Mouse (Mus musculus) lung, postnatal 10 days (tissue): ENCODE measurements around the gene Kalrn.

Experiments used
- DNase-seq: peaks from one replicate; pipeline ENCODE4 v3.0.0; 2021

Gene Kalrn

DNA sequence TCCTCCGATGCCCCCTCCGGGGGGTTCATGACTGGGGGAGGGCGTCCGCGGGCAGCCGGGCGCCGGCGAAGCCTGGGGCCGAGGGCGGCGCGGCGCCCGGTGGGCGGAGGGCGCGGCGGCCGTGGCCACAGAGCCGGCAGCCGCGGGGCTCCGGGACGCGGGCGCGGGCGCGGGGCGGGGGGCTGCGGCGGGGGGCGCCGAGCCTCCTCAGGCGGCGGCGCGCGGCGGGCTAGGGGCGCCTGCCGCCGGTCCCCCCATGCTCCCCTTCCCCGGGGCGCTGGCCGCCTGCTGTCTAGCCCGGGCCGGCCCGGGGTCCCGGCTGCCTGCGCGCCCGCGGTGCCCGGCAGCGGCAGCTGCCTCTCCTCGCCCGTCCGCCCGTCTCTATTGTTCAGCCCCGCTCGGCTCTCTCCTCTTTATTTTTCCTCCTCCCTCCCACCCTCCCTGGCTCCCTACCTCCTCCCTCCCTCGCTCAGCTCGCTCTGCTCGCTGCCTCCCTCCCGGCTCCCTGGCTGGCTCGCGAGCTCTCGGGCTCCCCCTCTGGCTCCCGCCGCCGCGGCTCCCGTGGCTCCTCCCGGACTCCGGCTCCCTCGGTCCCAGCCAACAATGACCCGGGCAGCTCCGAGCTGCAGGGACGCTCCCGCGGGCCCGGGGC, at the start of gene Kalrn:
TSS of gene Kalrn (minus strand) at position 382 of the 652 bp plus-strand sequence.
- DNase-seq = peak; percentile 96

DNA sequence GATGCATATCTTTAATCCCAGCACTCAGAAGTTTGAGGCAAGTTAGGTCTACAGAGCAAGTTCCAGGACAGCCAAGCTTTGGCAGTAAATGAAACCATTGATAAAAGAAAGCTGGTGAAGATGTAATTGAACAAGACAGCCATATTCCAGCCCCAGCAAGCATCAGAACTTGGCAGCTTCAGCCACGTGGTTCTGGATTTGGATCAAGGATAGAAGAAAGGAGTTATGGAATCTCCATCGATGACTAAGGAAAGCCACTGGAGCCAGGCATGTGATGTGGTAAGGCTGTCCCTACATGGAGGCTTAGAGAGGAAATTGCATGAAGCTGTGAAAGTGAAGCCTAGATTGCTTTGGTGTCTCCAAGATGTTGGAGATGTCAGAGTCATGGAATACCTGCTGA, 40.7 kb upstream of the Kalrn start:
- no peak for DNase-seq

DNA sequence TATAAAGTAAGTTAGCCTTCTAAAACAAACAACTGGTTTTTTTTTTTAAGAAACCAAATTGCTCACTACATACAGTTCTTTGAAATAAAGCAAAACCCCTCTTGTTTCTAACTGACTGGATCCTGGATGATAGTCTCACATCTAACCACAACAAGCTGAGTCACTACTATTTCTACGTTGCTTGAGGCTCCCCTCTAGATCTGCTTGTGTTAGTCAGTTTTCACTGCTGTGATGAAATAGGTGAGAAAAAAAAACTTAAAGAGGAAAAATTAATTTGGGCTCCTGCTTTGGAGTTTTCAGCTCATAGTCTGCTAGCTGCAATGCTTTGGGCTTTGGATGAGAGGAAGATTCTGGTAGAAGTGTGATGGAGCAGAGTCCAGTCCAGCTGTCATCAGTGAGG, 36.8 kb upstream of the Kalrn start:
- DNase-seq = no peak

DNA sequence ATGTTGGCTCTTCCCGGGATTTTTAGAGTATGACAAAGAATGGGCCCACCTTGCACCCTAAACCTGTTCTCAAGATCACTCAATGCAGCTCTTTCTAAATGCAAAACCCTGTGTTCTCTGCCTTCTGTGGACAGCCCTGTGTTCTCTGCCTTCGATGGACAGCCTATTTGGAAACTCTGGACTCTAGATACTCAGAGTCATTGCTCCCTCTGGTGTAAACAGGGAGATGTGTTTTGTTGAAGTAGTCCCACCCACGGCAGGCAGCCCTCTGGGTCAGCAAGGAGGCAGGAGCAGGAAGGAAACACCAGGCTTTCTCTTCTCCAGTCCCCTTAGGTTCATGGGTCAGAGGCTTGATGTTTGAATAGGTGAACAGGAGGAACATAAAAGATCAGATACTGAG, 32.3 kb upstream of the Kalrn start:
- peak; percentile 73 for DNase-seq

DNA sequence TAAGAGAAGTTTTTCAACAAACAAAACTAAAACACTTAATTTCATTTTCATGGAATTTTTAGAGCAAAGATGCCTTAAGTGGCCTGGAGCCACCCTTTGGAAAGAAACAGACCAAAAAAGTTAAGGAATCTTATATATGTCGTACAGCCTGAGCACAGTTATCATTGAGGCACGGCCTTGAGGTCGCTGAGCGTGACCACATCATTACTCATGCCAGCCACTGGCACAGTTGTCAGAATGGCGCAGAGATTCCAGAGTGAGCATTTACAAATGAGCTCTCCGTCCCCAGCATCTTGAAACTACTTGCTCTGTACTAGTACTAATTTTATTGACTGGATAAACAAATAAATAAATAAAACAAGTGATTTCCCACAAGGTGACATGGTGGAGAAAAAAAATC, 30.5 kb upstream of the Kalrn start:
- no peak for DNase-seq

DNA sequence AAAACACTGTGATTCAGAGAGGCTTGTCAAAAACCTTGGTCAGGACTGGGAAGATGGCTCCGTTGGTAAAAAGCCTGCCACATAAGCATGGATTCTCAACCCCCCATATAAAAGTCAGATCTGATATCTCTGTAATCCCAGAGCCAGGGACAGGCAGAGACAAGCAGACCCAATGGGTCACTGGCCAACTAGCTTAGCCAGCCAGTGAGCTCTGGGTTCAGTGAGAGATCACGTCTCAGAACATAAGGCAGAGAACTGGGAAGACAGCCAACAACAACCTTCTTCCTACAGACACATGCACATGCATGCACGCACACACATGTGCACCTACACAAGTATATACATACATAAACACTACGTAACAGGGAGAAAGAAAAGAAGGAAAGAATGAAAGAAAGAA, 29.7 kb upstream of the Kalrn start:
- DNase-seq = no peak

DNA sequence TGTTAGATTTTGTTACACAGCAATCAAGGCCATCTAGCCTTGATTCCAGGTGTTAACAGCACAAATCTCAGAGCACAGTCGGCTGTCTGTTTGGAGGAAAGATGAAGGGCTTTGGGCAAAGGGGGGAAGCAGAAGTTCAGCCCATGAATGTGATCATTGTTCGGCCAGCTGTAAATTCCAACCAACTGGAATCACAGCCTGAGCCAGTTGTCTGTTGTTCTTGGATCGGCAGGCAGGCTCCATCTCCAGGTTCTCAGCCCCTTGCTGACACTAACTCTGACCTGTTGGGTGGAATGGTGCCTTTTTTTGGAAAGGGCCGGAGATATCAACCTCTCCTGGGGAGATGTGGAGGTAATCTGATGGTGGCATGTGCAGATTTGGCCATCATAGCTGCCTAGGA, 28.6 kb upstream of the Kalrn start:
- DNase-seq = no peak

DNA sequence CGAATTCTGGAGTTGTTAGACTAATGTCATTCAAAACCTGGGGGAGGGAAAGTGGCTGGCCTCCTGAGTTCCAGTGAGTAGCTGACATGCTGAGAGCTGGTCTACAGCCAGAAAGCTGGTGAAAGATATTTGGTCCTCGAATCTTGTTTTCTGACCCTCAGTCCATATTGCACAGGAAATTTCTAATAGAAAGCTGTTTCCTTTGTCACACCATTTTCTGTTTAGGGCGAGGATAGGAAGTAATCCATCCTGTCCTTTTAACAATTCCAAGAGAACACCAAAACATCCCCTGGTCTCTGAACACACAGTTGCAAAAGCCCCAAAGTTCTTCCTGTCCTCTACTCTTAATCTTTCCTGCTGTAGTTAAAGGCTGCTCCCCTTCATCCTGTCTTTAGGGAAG, 22.0 kb upstream of the Kalrn start:
- peak; percentile 44 for DNase-seq

DNA sequence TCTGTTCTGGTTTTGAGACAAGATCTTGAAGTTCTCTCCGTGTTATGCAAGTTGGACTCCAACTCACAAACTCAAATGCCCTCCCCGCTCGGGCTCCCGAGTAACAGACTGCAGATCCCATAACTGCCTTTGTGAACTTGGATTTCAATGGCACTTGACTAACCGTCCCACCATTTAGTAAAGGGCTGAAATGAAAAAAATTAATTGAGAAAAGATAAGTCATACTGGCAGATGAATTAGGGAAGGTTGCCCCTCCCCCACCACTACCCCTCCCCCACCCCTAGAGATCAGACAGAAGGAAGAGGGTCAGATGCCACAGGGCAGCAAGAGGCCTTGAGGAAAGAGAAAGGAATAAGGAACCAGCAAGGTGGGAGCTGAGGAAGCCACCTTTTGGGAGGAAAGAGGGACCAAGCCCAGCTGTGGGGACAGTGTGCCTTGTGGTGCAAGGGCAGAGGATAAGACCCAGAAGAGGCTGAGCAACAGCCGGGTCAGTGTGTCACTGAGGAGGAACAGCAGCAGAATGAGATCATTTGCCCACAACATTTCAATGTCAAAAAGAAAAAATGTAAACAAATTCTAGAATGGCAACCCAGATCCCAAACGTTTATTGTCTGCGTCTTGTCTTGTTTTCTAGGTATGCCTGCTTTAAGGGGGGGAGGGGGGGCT, 21.4 kb upstream of the Kalrn start:
- peak; percentile 27 for DNase-seq

DNA sequence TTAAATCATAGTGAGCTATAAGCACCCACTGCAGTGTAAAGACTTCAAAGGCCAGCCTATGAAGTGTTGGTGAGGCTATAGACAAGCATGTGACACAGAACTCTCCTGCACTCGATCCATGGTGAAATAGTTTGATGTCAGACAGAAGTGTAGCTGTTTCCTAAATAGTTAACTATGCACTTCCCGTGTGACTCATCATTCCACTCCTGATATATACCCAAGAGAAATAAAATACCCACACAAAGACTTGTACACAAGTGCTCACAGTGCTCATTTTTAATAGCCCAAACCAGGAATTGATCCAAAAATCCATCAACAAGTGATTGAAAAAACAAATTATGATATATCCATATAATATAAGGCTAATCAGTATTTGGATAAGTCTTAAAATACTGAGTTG, 19.4 kb upstream of the Kalrn start:
- no peak for DNase-seq

DNA sequence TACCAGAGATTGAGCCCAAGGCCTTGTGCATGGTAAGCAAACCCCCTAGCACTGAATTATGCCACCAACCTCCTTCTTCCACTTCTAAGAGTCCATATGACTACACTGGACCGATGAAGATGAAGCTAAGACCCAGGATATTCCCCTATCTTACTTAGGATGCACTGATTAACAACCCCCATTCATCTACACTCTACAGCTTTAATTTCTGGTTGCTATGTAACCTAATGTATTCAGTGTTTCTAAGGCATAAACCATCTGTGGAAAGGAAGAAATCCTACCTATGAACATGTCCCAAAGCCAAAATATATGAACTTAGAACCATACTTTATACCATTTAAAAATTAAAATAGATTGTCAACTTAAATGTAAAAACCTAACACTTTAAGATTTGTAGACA, 18.6 kb upstream of the Kalrn start:
- DNase-seq = no peak

DNA sequence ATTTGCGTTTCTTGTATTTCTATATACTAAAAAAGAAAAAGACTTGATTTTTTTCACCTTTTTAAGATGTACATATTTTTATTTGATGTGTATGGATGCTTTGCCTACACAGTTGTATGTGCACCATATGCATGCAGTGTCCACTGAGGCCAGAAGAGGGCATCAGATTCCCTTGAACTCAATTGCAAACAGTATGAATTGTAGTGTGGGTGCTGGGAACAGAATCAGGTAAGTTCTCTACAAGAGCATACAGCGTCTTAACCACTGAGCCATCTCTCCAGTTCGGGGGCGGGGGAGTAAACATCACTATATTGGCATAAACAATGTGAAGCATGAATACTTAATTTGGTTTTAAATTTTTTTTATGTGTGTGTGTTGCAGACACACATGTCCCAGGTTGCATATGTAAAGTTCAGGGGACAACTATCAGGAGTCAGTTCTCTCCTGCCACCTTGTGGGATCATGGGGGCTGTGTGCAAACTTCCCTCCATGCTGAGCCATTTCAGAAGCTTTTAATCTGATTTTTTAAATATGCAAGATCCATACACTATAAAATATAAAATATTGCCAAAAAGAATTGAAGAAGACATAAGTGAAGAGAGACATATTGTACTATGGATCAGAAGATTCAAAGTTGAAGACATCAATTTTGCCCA, 6.5 kb upstream of the Kalrn start:
- DNase-seq = no peak

DNA sequence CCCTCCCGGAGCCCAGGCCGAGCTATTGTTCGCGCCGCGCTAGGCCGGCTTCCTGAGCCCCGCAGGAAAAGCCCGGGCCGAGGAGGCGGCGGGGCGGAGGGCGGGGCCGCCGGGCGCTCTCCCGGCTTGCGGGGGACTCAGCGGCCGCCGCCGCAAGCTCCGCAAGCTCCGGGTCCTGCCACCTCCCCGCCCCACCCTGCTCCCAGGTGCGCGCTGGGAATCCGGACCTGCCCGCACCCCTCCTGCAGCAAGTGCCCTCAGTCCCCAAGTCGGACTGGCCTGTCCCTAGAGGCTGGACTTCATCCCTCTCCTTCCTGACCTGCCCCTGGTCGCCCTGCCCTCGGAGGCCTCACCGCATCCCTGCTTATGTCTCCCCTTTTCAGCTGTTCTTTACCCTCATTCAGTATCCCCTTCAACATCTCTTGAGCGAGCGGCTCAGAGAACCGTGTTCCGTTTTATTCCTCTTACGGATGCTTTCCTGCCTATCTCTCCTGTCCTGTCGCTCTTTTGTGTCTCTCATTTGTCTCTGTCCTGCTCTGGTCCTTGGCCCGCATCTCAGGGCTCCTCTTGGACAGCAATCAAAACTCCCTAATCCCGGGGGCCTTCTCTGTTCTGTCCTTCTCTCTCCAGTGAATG, 642 bp upstream of the Kalrn start:
- DNase-seq = peak; percentile 25

DNA sequence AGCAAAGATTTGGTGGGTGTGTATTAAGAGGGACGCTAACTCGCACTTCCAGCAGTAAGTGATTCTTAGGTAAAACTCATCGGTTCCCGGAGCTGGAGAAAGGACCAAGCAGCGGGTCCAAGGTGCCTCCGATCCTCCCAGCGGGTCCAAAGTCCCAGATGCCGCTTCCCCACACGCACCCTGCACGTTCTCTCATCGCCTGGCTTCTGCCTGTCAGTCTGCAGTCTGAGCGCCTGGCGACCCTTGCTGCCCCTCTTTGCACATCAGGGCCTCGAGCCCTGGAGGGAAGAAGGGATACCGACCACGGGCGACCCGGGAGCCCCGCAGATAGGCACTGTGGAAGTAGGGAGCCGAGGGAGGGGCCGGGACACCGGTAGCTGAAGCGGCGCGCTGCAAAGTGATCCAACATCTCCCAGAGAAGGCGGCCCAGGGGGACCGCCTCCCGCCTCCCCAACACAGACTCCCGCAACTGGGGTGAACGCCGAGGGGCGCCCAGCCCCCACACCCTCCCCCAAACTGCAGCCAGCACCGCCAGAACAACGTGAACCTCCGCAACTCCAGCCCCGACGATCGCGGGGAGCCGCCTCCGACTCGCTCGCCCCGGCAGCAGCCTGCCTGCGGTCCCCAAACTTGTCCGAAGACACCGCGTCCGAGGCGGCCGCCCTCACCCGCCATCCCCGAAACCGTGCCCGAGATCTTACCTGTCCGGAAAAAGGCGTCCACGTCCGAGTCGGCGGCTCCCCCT, 754 bp downstream of the Kalrn start:
- peak; percentile 38 for DNase-seq

DNA sequence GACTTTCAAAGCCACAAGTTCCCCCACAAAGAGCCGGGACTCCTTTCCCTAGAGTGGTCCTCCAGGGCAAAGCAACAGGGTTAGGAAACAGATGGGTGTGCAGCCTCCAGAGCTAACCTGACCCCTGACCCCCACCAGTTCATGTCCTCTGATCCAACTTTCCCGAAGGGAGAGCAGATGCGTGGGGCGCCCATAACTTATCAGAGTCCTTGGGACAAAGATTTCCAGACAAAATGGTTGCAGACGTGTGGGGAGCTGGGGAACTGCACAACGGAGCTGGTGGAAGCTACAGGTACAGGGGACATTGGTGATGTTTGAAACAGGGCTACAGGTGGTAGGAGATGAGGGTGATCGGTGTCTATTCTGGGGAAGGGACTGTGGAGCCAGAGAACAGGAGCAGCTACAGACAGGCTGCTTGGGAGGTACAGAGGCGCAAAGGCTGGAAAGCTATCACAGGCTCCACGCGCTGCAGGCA, 1.4 kb downstream of the Kalrn start:
- DNase-seq = peak; percentile 32

DNA sequence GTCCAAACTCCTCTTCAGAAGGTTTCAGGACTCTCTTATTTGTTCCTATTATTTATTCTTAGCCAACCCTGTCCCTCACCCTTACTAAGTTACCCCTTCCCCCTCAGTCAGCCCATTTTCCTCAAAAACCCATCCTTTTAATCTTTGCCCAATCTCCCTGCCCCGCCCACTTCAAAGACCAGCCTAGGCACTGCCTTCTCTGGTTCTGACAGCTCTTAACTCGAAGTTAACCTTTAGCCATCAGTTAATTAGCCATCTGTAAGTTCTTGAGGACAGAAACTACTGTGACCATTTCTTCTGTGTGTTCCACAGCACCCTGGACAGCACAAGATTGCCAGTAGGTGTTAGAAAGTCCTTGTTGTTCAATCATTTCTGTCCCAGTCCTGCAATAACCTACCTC, 3.4 kb downstream of the Kalrn start:
- no peak for DNase-seq

DNA sequence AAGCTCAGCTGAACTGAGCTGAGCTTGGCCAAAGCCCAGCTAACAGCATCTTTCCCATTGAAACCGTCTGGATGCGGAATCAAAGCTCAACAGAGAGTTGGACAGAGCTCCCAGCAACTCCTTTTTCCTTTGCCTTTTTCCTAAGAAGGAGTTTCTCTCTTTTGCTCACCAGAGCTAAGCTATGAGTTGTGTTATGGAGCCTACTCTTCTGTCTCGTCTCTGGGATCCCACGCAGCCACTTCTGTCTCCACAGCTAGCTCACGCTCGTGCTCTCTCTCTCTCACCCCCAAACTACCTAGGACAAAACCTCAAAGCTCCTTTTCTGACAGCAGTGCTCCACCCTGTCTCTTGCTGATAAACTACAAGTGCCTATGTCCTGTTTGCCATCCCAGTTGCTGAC, 4.5 kb downstream of the Kalrn start:
- DNase-seq = no peak

DNA sequence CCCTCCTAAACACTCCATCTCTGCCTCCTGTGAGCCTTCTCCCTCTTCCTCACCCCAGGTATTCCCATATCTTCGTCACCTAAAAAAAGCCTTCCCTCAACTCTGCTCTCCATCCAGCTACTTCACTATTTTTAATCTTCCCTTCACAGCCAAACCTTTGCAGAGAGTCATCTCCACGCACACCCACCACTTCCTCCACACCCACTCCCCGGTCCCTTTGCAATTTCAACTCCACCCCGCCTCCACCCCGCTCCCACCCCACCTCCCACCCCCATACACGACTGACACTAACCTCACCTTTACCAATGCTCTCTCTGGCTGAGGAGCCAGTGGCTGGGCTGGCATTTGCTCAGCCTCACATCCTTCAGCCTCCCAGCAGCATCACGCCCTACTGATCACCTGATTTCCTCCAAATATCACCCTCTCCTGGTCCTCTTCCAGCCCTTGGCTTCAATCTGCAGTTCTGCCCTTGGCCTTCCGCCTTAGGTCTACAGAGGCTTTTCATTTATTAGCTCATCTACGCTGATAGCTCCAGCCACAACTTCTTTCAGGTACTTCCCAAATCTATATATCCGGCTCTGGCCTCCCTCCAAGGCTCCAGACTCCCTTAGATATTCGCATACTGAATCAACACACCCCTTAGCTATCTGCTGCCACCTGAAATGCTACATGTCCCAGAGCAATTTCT, 9.6 kb downstream of the Kalrn start:
- DNase-seq = no peak

DNA sequence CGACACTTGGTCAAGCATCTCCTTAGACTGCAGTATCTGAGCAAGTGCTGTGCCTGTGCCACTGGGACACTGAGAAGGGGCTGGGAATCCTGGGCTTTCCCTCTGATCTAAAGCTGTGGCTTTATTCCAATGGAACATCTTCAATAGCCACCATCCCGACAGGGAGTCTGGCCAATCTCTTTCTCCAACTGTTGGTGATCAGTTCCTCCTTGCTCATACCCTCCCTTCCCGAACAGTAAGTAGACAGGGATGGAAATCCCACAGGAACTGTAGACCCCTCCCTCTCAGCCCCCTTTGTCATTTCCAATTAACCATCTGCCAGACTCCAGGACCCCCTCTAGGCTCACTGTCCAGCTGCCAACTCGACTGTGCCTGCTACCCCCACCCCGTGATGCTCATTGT, 11.6 kb downstream of the Kalrn start:
- no peak for DNase-seq

DNA sequence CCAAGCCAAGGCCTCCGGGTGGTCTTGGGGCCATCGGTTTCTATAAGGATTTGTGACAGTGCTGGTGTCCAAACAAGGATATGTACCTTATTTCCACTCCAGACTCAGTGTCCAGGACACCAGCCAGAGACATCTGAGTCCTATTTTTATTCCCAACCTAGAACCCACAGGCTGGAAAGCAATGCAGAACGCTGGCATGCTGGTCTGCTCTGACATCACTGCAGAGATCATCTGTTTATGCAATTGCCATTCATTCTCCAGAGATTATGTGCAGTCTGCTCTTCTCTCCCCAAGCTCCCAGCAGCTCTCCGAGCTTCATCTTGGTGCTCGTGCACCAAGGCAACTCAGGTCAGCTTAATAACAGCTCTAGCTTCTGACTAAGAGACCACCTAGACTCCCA, 12.5 kb downstream of the Kalrn start:
- no peak for DNase-seq

DNA sequence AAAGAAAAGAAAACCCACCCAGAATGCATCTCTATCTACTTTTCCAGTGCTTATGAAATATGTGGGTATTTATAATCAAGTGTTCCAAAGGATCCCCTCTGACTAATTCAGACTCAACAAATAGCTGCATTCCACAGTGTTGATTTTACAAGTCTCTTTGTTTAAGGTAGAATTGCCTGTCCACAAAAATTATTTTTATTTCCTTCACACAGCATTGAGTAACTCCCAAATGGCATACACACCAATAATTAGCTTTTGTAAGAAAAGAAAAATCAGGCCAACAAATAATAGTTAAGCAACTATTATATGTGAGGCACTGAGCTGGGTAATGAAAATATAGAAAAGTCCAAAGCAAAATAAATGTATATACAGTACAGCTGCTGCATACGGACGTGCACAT, 12.9 kb downstream of the Kalrn start:
- no peak for DNase-seq

DNA sequence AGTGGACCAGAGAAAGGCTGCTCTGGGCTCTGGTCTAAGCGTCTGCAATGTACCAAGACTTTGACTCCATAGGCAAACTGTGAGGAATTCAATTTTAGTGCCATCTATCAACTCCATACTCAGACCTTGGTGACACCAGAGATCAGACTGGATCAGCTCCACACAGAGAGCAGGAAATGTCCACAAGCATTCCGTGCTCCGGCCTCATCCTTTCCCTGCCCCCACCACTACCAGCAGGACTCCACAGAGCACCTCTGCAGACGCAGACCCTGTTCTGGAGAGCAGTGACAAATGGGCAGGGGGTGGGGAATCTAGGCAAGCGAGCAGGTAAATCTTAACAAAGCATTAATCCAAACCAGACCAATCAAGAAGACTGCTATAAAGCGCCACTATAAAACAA, 15.4 kb downstream of the Kalrn start:
- no peak for DNase-seq

DNA sequence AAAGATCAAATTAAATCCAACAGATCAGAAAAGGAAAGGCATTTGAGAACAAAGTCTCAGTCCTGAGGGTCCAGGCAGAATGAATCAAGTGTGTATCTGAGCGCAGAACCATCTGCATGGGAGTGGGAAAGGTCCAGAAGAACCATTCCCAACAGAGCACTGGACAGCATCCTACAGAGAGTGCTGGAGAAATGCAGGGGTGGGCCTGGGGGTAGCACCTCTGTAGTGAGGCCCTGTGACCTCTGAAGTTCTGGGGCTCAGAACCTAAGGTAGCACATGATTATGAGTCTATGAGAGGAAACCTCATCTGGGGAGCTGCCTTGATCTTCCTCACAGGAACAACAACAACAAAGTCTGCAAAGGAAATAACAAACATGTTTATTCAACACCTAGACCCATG, 20.6 kb downstream of the Kalrn start:
- DNase-seq = no peak
